Mouse (Mus musculus): ENCODE data around the gene Mlx. TPM values are rescaled to one million over a fixed set of nuclear protein-coding genes. Genes with fewer than 3 reads are reported as not detected.

The Mlx gene
- total and polyA plus RNA-seq, 2 experiments from 2014 or later: 61.3 to 64.1 TPM

GRCm38 (mm10) chr11:101131187-101131586, 44.1 kb downstream of the Mlx start:
- no peak overlapping the region for H3K9ac ChIP-seq (replicated peaks; ENCODE audit: low read length, poor library complexity, severe bottlenecking)
- no peak for DNase-seq (ENCODE audit: low spot score)
- no peak overlapping the region for H3K4me3 ChIP-seq (ENCODE audit: low read depth, low read length)
- H3K36me3 ChIP-seq (ENCODE audit: insufficient read depth, low read length): peaks cover 5% of the 10 kb centered on the region
- ATAC-seq (ENCODE audit: low FRiP score): no peak
- no peak overlapping the region for H3K4me2 ChIP-seq (ENCODE audit: low read depth, low read length, poor library complexity, severe bottlenecking)
- 91% methylated on average over 2 of the region's 2 CpGs for WGBS
- no peaks in the 10 kb centered on the region for H3K4me1 ChIP-seq (ENCODE audit: insufficient read depth, low read length)
- no peaks in the 10 kb centered on the region for H3K27me3 ChIP-seq (ENCODE audit: insufficient read depth, low read length)
- TF ChIP-seq CTCF (IDR thresholded peaks at IDR 0.05): no peak
- H3K9me3 ChIP-seq (ENCODE audit: low read length): no peaks in the 10 kb centered on the region
- no peak overlapping the region for H3K27ac ChIP-seq (ENCODE audit: low read depth, low read length)

DNA sequence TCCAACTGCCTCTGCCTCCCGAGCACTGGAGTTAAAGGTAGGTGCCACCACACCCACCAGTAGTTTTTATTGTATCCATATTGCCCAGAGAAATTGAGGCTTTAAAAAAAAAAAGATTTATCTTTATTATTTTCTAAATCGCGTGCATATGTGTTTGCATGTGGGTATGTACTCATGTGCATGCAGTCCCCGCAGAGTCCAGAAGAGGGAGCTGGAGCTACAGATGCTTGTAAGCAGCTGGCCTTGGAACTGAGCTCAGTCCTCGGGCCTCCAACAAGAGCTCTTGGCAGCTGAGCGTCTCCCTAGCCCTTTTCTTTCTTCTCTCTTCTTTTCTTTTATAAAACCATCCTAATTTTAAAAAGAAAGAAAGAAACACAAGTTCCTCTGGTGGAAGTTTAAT, 44.6 kb downstream of the Mlx start:
- peak; percentile 57 for TF ChIP-seq CTCF (IDR thresholded peaks at IDR 0.05)
- Histone ChIP-seq H3K9ac (replicated peaks; ENCODE audit: low read length, poor library complexity, severe bottlenecking) (no peak overlapping the region), H3K4me1 (ENCODE audit: insufficient read depth, low read length) (no peaks in the 10 kb centered on the region), H3K9me3 (ENCODE audit: low read length) (no peaks in the 10 kb centered on the region), H3K27me3 (ENCODE audit: insufficient read depth, low read length) (no peaks in the 10 kb centered on the region), H3K4me2 (ENCODE audit: low read depth, low read length, poor library complexity, severe bottlenecking) (no peak overlapping the region), H3K27ac (ENCODE audit: low read depth, low read length) (no peak overlapping the region), H3K4me3 (ENCODE audit: low read depth, low read length) (no peak overlapping the region), H3K36me3 (ENCODE audit: insufficient read depth, low read length) (no peaks in the 10 kb centered on the region; the same call in 1 of the 2 replicates)
- no peak for ATAC-seq (ENCODE audit: low FRiP score)
- 87% methylated on average over 6 of the region's 6 CpGs for WGBS
- peak; percentile 62 for DNase-seq (ENCODE audit: low spot score)

GRCm38 (mm10) chr11:101133037-101133436, 46.0 kb downstream of the Mlx start:
- no peak overlapping the region for H3K9ac ChIP-seq (replicated peaks; ENCODE audit: low read length, poor library complexity, severe bottlenecking)
- DNase-seq (ENCODE audit: low spot score) (no peak), ATAC-seq (ENCODE audit: low FRiP score) (no peak)
- H3K4me3 ChIP-seq (ENCODE audit: low read depth, low read length): no peak overlapping the region
- no peaks in the 10 kb centered on the region for H3K27me3 ChIP-seq (ENCODE audit: insufficient read depth, low read length)
- H3K4me2 ChIP-seq (ENCODE audit: low read depth, low read length, poor library complexity, severe bottlenecking): no peak overlapping the region
- no peak overlapping the region for H3K27ac ChIP-seq (ENCODE audit: low read depth, low read length)
- no peaks in the 10 kb centered on the region for H3K36me3 ChIP-seq (ENCODE audit: insufficient read depth, low read length)
- no peak for TF ChIP-seq CTCF (IDR thresholded peaks at IDR 0.05)
- 83% methylated on average over 12 of the region's 12 CpGs for WGBS
- no peaks in the 10 kb centered on the region for H3K9me3 ChIP-seq (ENCODE audit: low read length)
- no peaks in the 10 kb centered on the region for H3K4me1 ChIP-seq (ENCODE audit: insufficient read depth, low read length)

DNA sequence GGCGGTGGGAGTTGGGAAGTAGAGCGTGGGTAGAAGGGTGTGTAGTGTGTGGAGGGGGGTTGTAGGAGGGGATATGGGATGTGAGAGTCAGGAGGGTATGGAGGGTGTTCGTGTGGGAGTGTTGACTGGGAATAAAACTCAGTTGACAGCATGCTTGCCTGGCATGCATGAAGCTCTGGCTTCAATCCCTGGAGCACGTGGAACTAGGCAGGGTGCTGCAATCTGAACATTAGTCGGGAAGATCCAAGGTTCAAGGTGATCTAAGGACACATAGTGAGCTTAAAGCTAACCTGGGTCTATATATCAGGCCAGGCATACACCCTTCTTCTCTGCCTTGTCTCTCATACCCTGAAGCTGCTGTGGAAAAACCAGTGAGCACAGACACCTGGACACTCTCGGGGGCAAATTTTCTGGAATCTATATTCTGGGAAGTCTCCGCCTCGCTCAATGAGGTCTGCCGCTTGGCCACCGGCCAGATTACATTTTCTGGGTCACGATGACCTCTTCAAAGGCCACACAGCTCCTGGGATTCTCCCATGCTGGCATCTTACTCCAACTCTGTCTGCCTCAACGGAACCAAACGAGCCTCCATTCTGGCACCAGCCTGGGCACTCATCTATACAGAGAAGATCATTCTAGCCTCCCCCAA, 47.3 kb downstream of the Mlx start:
- Histone ChIP-seq H3K4me1 (ENCODE audit: insufficient read depth, low read length) (no peaks in the 10 kb centered on the region), H3K27me3 (ENCODE audit: insufficient read depth, low read length) (no peaks in the 10 kb centered on the region), H3K27ac (ENCODE audit: low read depth, low read length) (no peak overlapping the region), H3K9ac (replicated peaks; ENCODE audit: low read length, poor library complexity, severe bottlenecking) (no peak overlapping the region), H3K36me3 (ENCODE audit: insufficient read depth, low read length) (no peaks in the 10 kb centered on the region), H3K4me2 (ENCODE audit: low read depth, low read length, poor library complexity, severe bottlenecking) (no peak overlapping the region), H3K9me3 (ENCODE audit: low read length) (no peaks in the 10 kb centered on the region), H3K4me3 (ENCODE audit: low read depth, low read length) (no peak overlapping the region)
- 81% methylated on average over 13 of the region's 13 CpGs for WGBS
- ATAC-seq (ENCODE audit: low FRiP score) (no peak), DNase-seq (ENCODE audit: low spot score) (no peak)
- no peak for TF ChIP-seq CTCF (IDR thresholded peaks at IDR 0.05)

- TF ChIP-seq CTCF (IDR thresholded peaks at IDR 0.05): no peak
- no peak overlapping the region for H3K9ac ChIP-seq (replicated peaks; ENCODE audit: low read length, poor library complexity, severe bottlenecking)
- H3K9me3 ChIP-seq (ENCODE audit: low read length): no peaks in the 10 kb centered on the region
- 76% methylated on average over 7 of the region's 7 CpGs for WGBS
- no peak for DNase-seq (ENCODE audit: low spot score)
- H3K4me1 ChIP-seq (ENCODE audit: insufficient read depth, low read length): no peaks in the 10 kb centered on the region
- no peak overlapping the region for H3K4me2 ChIP-seq (ENCODE audit: low read depth, low read length, poor library complexity, severe bottlenecking)
- ATAC-seq (ENCODE audit: low FRiP score): no peak
- no peaks in the 10 kb centered on the region for H3K27me3 ChIP-seq (ENCODE audit: insufficient read depth, low read length)
- no peak overlapping the region for H3K27ac ChIP-seq (ENCODE audit: low read depth, low read length)
- H3K36me3 ChIP-seq (ENCODE audit: insufficient read depth, low read length): no peaks in the 10 kb centered on the region
- no peak overlapping the region for H3K4me3 ChIP-seq (ENCODE audit: low read depth, low read length)
These were observed 49.9 kb downstream of the Mlx start for GRCm38 (mm10) chr11:101137000-101137399.

DNA sequence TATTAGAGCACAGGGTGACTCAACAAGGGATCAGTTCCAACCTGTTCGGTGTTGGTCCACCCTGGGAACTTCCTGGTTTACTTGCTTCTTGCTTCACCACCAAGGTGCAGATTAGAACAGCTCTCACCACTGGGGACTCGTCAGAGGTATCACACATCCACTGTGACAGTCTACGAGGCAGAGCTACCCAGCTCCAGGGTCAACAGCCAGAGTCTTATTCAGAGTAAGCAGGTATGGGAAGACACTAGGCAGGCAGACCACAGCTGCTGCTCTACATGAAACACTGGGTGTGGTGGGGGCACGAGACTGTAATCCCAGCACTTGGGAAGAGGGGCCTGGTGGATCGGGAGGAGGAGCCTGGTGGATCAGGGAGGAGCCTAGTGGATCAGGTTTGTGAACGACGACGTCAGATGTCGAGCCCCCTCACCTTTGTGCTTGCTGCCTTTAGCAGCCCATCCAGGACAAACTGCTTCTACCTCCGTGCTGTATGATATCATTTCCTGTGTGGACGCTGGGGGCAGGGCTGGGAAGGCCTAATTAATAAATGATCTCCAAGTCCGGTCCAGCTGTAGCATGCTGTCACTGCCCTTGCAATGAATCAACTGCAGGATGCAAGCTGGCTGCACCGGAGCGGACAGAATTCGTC, 51.6 kb downstream of the Mlx start:
- H3K4me1 ChIP-seq (ENCODE audit: insufficient read depth, low read length): 0 out of 2 replicates have a peak, but pooled peaks cover 3% of the 10 kb centered on the region
- no peaks in the 10 kb centered on the region for H3K36me3 ChIP-seq (ENCODE audit: insufficient read depth, low read length)
- no peak overlapping the region for H3K4me3 ChIP-seq (ENCODE audit: low read depth, low read length)
- no peak for TF ChIP-seq CTCF (IDR thresholded peaks at IDR 0.05)
- peak; percentile 27; the same call in 1 of the 2 replicates for ATAC-seq (ENCODE audit: low FRiP score)
- 0 out of 2 replicates have a peak overlapping the region, but pooled peaks have one; percentile 29 for H3K9ac ChIP-seq (replicated peaks; ENCODE audit: low read length, poor library complexity, severe bottlenecking)
- no peaks in the 10 kb centered on the region for H3K9me3 ChIP-seq (ENCODE audit: low read length)
- peak overlapping the region; percentile 18; the same call in 1 of the 2 replicates for H3K4me2 ChIP-seq (ENCODE audit: low read depth, low read length, poor library complexity, severe bottlenecking)
- H3K27ac ChIP-seq (ENCODE audit: low read depth, low read length): peak overlapping the region; percentile 51
- H3K27me3 ChIP-seq (ENCODE audit: insufficient read depth, low read length): no peaks in the 10 kb centered on the region
- whole genome bisulfite sequencing: 29% methylated on average over 15 of the region's 15 CpGs
- DNase-seq (ENCODE audit: low spot score): peak; percentile 64

Measured in midbrain, postnatal 0 days (tissue).